Mouse (Mus musculus) G1E (cell line): ENCODE measurements at regions not wholly inside any gene's neighbourhood (a gene's known extent, or its start where the extent isn't known, plus 50 kb on each side); places are given as distances from the start of the nearest gene placed in this dataset.

Experiments
- CTCF ChIP-seq: IDR thresholded peaks from 2 replicates; pipeline ENCODE4 v1.5.1; 2012; ENCODE audit warnings: low read depth, low read length, inconsistent platforms, mixed read lengths
- GATA1 ChIP-seq: IDR thresholded peaks from 2 replicates; pipeline ENCODE4 v1.6.1; 2012; ENCODE audit warnings: borderline replicate concordance, low read length, inconsistent platforms, mixed read lengths
- POLR2AphosphoS5 ChIP-seq: IDR thresholded peaks from 2 replicates; pipeline ENCODE4 v1.6.1; 2012; ENCODE audit warnings: low read depth, low read length, inconsistent platforms; ENCODE audit not compliant: insufficient replicate concordance

DNA sequence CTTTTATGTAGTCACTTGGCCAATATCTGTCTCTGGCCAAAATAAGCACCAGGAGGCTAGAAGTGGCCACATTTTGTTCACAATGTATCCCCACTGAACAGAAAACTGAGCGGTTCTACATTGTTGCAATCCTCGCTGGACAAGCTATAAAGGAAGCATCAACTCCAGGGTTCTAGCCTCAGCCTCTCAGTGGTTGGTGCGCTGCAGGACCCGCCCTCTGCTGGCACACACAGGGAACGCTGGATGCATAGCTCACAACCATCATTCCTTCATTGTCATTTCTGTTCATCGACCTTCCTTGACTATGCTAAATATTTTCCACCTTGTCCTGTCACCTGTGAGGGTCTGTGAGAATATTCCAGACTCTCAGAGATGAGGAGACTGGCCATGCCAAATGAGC, 182.5 kb downstream of the Msrb3 start:
- TF ChIP-seq POLR2AphosphoS5, result no peak
- TF ChIP-seq CTCF, result no peak
- TF ChIP-seq GATA1, result no peak
